Mouse (Mus musculus) left cerebral cortex, adult 2 months (tissue): ENCODE measurements around the gene Gpatch11. TPM values are rescaled to one million over a fixed set of nuclear protein-coding genes. Genes with fewer than 3 reads are reported as not detected.

Experiments used
- DNase-seq, 2 experiments: peaks; one replicate each; pipeline ENCODE4 v3.0.0; 2021 to 2022; ENCODE audit warnings: low spot score in 2 of 2, mixed read lengths in 1 of 2; ENCODE audit errors: extremely low spot score in 1 of 2
- H3K27ac ChIP-seq: fragments of 200-600 bp; 2 replicates; pipeline ENCODE4 v1.8.1; 2022
- H3K4me3 ChIP-seq: fragments of 200-600 bp; 2 replicates; pipeline ENCODE4 v1.8.1; 2022
- CTCF ChIP-seq: fragments of 200-600 bp; IDR thresholded peaks from 2 replicates; pipeline ENCODE4 v1.8.1; 2022; ENCODE audit warnings: antibody characterized with exemption, mild to moderate bottlenecking, moderate library complexity
- intact Hi-C: fragments of 180-260 bp; cut with DNase I; formaldehyde crosslinking; loops from one replicate; pipeline ENCODE4 v1.15.1; 2025
- total RNA-seq, 2 experiments: library from RNA; stranded (reverse); gene quantifications; 2 replicates each; pipeline ENCODE4 v1.2.3; 2021

Gene Gpatch11
- total RNA-seq, 2 experiments from 2014 or later: 38.6 to 42.8 TPM

DNA sequence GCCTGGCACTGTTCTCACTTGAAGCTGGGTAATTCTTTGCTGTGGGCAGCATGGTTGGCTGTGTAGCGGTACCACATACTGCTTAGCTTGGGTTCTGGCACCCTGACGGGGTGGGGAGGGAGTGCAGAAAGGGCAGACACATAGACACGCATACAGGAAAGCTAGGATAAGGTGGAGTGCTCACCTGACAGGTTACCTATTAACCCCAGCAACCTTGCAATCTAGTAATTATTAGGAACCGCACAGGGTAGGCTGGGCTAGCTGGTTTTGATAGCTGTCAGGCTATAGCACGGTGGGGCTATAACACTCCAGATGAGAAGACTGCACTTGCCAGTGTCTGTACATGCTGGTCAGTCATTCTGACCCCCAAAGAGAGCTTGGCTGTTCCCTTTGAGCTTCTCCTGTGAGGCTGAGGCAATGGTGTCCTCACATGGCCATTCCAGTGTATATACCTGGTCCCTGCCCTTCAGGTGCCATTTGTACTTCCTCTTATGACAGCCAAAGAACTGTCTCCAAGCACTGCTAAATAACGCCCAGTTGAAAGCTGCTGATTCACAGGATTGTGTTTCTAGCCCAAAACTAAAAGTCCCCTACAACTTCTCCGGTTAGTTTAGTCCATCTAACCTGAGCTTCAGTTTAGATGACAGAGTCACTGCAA, 7.0 kb downstream of the Gpatch11 start:
- H3K4me3 ChIP-seq: no peak overlapping the region
- no peak overlapping the region for H3K27ac ChIP-seq
- TF ChIP-seq CTCF: no peak
- DNase-seq: no peak
- intact Hi-C loops: no loop called here

DNA sequence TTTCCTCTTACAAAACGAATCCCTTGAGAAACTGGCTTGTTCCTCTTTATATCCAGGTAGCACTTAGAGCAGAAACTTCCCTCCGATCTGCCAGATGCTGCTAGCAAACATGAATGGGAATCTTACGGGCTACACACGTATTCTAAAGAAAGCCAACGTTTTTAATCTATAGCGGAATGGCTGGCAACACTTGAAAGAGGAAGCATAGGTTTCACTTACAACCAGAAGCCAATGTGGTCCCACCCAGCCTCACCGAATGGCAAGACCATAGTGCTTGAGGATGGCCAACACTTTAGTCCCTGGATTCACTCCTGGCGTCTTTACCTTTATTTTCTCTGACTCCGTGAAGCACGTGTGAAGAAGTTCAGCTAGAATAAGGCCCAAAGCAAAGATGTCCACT, 20.9 kb downstream of the Gpatch11 start:
- no peak overlapping the region for H3K27ac ChIP-seq
- intact Hi-C loops: no loop called here
- DNase-seq: no peak

DNA sequence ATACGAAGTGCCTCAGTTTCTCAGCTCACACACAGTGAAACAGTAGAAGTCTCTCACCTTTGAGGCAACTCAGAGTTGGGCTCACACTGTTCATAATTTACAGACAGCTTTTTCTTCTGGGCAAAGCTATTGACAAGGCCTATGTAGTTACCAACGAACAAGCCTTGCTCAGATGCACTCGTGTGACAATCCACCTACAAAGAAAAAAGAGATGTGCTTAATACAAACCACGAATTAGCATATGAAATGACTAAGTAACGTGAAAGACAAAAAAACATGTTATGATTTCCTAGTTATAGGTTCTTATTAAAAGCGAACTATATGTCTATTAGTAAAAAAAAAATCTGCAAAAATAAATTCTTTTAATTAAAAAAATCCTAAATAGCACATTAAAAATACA, 38.5 kb downstream of the Gpatch11 start:
- H3K4me3 ChIP-seq: no peak overlapping the region
- intact Hi-C loops: no loop called here
- no peak for DNase-seq
- H3K27ac ChIP-seq: no peak overlapping the region
- TF ChIP-seq CTCF: no peak

More for the DNA sequence above, 20.9 kb downstream of the Gpatch11 start:
- no peak overlapping the region for H3K4me3 ChIP-seq
- TF ChIP-seq CTCF: no peak

DNA sequence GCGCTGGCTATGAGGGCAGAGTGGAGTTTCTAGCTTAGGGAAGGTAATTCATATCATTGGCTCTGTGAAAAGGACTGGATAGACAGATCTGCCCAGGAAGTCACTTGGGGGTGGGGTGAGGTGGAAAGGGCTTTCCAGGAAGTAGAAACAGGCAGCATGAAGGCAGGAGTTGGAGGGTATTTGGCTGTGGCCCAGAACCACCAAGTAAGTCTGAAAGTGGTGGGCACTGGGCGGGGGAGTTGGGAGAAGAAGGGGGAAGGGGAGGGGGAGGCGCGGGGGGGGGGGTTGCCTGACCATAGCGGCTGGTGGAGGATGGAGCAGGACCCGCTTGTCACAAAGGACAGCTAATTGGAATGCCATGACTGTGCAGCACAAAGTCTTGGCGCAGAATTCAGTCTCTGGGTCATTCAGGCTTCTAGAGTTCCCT, 46.5 kb downstream of the Gpatch11 start:
- TF ChIP-seq CTCF: no peak
- H3K27ac ChIP-seq: no peak overlapping the region; the same call in 1 of the 2 replicates
- peak overlapping the region; percentile 68 for H3K4me3 ChIP-seq
- no peak for DNase-seq
- intact Hi-C loops: no loop called here

GRCm38 (mm10) chr17:78882401-78883112, 47.2 kb downstream of the Gpatch11 start, which contains the start of gene Eif2ak2:
TSS of gene Eif2ak2 (minus strand) at chr17:78882573.
- peak within 1 kb of the TSS; percentile 68 for H3K4me3 ChIP-seq
- peak; percentile 44 to 52 for DNase-seq
- H3K27ac ChIP-seq: no peak within 1 kb of the TSS; the same call in 1 of the 2 replicates
- intact Hi-C loops: no loop called here
- no peak for TF ChIP-seq CTCF

- intact Hi-C loops: no loop called here
- H3K4me3 ChIP-seq: no peak overlapping the region
- DNase-seq: no peak
- no peak overlapping the region for H3K27ac ChIP-seq
- no peak for TF ChIP-seq CTCF
Observed at GRCm38 (mm10) chr17:78883291-78883690, 47.9 kb downstream of the Gpatch11 start.

DNA sequence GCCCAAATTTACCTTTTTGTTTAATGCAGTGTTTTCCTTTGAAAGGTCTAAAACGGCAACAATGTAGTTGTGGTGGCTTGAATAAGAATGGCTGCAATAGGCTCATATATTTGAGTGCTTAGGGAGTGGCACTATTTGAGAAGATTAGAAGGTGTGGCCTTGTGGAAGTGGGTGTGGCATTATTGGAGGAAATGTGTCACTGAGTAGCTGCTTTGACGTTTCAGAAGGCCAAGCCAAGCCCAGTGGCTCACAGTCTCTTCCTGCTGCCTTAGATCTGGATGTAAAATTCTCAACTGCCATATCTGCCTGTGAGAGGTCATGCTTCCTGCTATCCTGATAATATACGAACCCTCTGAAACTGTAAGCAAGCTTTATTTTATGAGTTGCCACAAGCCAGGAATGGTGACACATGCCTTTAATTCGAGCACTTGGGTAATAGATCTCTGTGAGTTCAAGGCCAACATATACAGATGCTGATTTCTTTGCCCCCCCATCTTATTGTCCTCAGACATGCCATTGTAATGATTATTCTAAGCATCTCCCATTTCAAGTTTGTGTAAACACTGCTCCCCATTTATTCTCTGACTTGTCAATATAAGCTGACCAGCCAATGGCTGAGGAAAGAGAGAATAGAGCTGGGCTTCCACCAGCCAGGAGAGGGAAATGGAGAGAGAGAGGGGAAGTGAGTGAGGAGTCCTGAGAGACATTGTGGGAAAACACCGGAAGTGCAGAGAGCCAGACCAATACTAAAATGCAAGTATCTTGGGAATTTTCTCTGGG, 50.1 kb downstream of the Gpatch11 start:
- no peak overlapping the region for H3K27ac ChIP-seq
- H3K4me3 ChIP-seq: no peak overlapping the region
- intact Hi-C loops: no loop called here
- DNase-seq: no peak
- TF ChIP-seq CTCF: no peak

DNA sequence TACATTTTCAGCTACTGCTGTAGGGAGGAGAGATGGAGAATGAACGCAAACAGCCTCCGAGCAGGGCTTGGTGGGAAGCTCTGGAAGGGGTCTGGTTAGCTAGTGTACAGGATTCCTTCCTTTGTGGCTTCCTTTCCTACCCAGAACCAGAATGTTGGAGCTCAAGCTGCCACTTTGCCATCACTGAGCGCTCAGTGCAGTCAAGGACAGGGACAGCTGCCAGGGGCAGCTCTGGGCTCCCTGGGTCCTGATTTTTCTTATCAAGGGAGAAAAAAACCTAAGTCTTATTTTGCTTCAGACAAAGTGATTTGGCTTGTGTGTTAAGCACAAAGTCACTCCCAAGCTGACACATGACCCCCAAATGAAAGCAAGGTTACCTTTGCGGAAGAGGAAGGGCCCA, 53.2 kb downstream of the Gpatch11 start:
- intact Hi-C loops: no loop called here
- DNase-seq: no peak
- Histone ChIP-seq H3K4me3 (no peak overlapping the region), H3K27ac (no peak overlapping the region)
- no peak for TF ChIP-seq CTCF

DNA sequence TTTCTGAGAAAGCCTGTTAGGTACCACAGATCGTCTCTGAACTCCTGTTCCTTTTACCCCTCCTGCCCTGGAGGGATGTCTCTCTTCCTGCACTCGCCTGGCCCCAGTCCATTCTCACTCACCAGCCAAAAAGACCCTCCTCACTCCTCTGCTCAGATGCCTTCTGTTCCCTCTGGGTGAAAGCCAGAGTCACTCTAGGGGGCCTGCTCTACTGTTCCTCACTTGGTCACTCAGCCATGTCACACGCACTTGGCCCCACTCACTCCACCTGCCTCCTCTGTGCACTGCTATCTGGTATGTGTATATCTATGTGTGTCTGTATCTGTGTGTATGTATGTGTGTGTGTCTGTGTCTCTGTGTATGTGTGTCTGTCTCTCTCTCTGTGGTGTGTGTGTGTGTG, 53.8 kb downstream of the Gpatch11 start:
- Histone ChIP-seq H3K27ac (no peak overlapping the region), H3K4me3 (no peak overlapping the region)
- DNase-seq: no peak
- intact Hi-C loops: no loop called here
- no peak for TF ChIP-seq CTCF

DNA sequence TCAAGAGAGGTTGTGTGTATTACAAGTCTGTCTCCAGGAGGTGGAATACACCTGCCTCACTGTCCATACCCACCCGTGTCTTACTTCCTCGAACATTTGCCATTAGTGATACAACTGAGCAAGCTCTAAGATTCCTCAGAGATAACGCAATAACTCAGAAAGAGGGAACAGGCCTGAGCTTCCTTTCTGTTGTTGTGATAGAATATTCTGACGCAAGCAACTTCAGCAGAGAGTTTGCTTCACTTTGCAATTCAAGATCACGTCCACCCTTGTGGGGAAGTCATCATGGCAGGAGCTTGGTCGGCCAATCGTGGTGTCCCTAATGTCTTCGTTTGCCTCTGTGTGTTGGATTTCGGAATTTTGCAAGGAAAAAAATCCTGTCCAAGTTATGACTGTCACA, 55.7 kb downstream of the Gpatch11 start:
- TF ChIP-seq CTCF: no peak

DNA sequence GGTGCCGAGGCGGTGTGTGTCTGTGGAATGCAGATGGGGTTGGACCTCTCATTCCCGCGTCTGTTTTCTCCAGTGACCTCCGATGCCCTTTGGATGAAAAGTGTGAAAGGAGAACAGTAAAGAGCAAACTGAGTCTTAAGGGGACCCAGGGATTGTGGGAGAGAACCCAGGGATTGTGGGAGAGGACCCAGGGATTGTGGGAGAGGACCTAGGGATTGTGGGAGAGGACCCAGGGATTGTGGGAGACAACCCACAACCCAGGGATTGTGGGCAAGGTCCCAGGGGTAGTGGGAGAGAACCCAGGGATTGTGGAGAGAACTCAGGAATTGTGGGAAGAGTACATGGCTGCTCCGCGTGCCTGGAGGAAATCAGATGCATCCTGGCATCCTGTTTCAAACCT, 59.6 kb downstream of the Gpatch11 start:
- intact Hi-C loops: no loop called here
- H3K4me3 ChIP-seq: no peak overlapping the region
- no peak overlapping the region for H3K27ac ChIP-seq
- no peak for TF ChIP-seq CTCF
- no peak for DNase-seq

More for the DNA sequence above, 55.7 kb downstream of the Gpatch11 start:
- no peak overlapping the region for H3K27ac ChIP-seq
- no peak overlapping the region for H3K4me3 ChIP-seq
- no peak for DNase-seq
- intact Hi-C loops: no loop called here

- H3K27ac ChIP-seq: no peak overlapping the region
- peak; percentile 42 for TF ChIP-seq CTCF
- no peak overlapping the region for H3K4me3 ChIP-seq
- peak in 1 of 2 experiments; percentile 21 for DNase-seq
- intact Hi-C loops: no loop called here
Observed at GRCm38 (mm10) chr17:78895394-78895793, 60.0 kb downstream of the Gpatch11 start.

Other genes starting within 250 kb of the Gpatch11 start
- 10 to 100 TPM; 58.1 to 65.7 TPM for gene Strn, start 98.4 kb upstream of the Gpatch11 start, total RNA-seq
- 10 to 100 TPM; 56.7 to 59.8 TPM for gene Heatr5b, start 203 bp upstream of the Gpatch11 start, total RNA-seq
- 1 to 10 TPM; 4.6 to 5.5 TPM for gene Eif2ak2, start 47.0 kb downstream of the Gpatch11 start, total RNA-seq
- under 1 TPM in 1 of 2 experiments, not detected in 1; 0.79 TPM for gene Sult6b1, start 71.4 kb downstream of the Gpatch11 start, total RNA-seq
- 10 to 100 TPM; 25.3 to 28.9 TPM for gene Cebpzos, start 80.9 kb downstream of the Gpatch11 start, total RNA-seq
- gene Cebpz, start 101.5 kb downstream of the Gpatch11 start, total RNA-seq: 10 to 100 TPM; 32.9 to 34.0 TPM
- 10 to 100 TPM; 56.2 to 60.6 TPM for gene Ndufaf7, start 101.6 kb downstream of the Gpatch11 start, total RNA-seq
- 10 to 100 TPM in 1 of 2 experiments, 1 to 10 TPM in 1; 9.3 to 10.9 TPM for gene Prkd3, start 185.2 kb downstream of the Gpatch11 start, total RNA-seq
- gene Qpct, start 216.3 kb downstream of the Gpatch11 start, total RNA-seq: 10 to 100 TPM in 1 of 2 experiments, 1 to 10 TPM in 1; 9.1 to 11.5 TPM